Mouse (Mus musculus) myocyte (in vitro differentiated cells): ENCODE results near the gene Mboat2. TPM values are rescaled to one million over a fixed set of nuclear protein-coding genes. Genes with fewer than 3 reads are reported as not detected.

Source experiments
- H3K27me3 ChIP-seq: one replicate; pipeline ENCODE4 v1.6.1; 2011; ENCODE audit not compliant: control insufficient read depth, insufficient read depth, insufficient read length
- H3K36me3 ChIP-seq: one replicate; pipeline ENCODE4 v1.6.1; 2011; ENCODE audit not compliant: control insufficient read depth, insufficient read depth
- H3K4me2 ChIP-seq: one replicate; pipeline ENCODE4 v1.6.1; 2011; ENCODE audit warnings: low read depth, control low read depth
- H3K4me3 ChIP-seq: one replicate; pipeline ENCODE4 v1.5.1; 2011; ENCODE audit warnings: mild to moderate bottlenecking, control low read depth, moderate library complexity
- H3K79me2 ChIP-seq: one replicate; pipeline ENCODE4 v1.6.1; 2011; ENCODE audit not compliant: control insufficient read depth, insufficient read depth
- H3ac ChIP-seq: one replicate; pipeline ENCODE4 v1.6.1; 2011; ENCODE audit not compliant: control insufficient read depth, insufficient read length
- CEBPB ChIP-seq: IDR thresholded peaks from 2 replicates; pipeline ENCODE4 v1.6.1; 2011; ENCODE audit warnings: mild to moderate bottlenecking, moderate library complexity; ENCODE audit not compliant: poor library complexity, insufficient read depth, severe bottlenecking
- E2F4 ChIP-seq: IDR thresholded peaks from one replicate; pipeline ENCODE4 v1.6.1; 2011; ENCODE audit warnings: mild to moderate bottlenecking, control low read depth, moderate library complexity; ENCODE audit not compliant: insufficient read depth
- MAX ChIP-seq: IDR thresholded peaks from one replicate; pipeline ENCODE4 v1.6.1; 2011; ENCODE audit warnings: low read depth, mild to moderate bottlenecking, control low read depth
- MYOD1 ChIP-seq, 3 experiments: IDR thresholded peaks; one replicate each; pipeline ENCODE4 v1.6.1; 2011; ENCODE audit warnings: control low read depth in 2 of 3, low read depth in 2 of 3, mild to moderate bottlenecking in 2 of 3, moderate library complexity in 1 of 3; ENCODE audit not compliant: insufficient read length in 2 of 3, control insufficient read depth in 1 of 3
- MYOG ChIP-seq, 3 experiments: IDR thresholded peaks; one replicate each; pipeline ENCODE4 v1.6.1; 2011; ENCODE audit warnings: control low read depth in 2 of 3, low read depth in 2 of 3, mild to moderate bottlenecking in 2 of 3; ENCODE audit not compliant: insufficient read length in 2 of 3, control insufficient read depth in 1 of 3, insufficient read depth in 1 of 3
- POLR2A ChIP-seq: IDR thresholded peaks from one replicate; pipeline ENCODE4 v1.6.1; 2011; ENCODE audit warnings: low read depth, mild to moderate bottlenecking, control low read depth, moderate library complexity; ENCODE audit not compliant: insufficient read length
- POLR2AphosphoS2 ChIP-seq: IDR thresholded peaks from one replicate; pipeline ENCODE4 v1.6.1; 2011; ENCODE audit warnings: low read depth, control low read depth; ENCODE audit not compliant: insufficient read length
- REST ChIP-seq: IDR thresholded peaks from one replicate; pipeline ENCODE4 v1.6.1; 2011; ENCODE audit warnings: mild to moderate bottlenecking, control low read depth, moderate library complexity; ENCODE audit not compliant: insufficient read depth, insufficient read length
- SRF ChIP-seq: IDR thresholded peaks from one replicate; pipeline ENCODE4 v1.6.1; 2011; ENCODE audit warnings: low read depth; ENCODE audit not compliant: control insufficient read depth, insufficient read length
- TCF12 ChIP-seq: IDR thresholded peaks from one replicate; pipeline ENCODE4 v1.6.1; 2011; ENCODE audit warnings: mild to moderate bottlenecking, control low read depth; ENCODE audit not compliant: poor library complexity, insufficient read depth, severe bottlenecking
- TCF3 ChIP-seq: IDR thresholded peaks from one replicate; pipeline ENCODE4 v1.6.1; 2011; ENCODE audit warnings: low read depth, control low read depth; ENCODE audit not compliant: insufficient read length
- USF1 ChIP-seq: IDR thresholded peaks from one replicate; pipeline ENCODE4 v1.6.1; 2011; ENCODE audit warnings: low read depth, mild to moderate bottlenecking, control low read depth, moderate library complexity
- polyA plus RNA-seq: library from polyadenylated mRNA; unstranded; fragments of >200 nt; fragmentation: generic; extraction: Trizol; gene quantifications from one replicate; pipeline ENCODE4 v1.2.1, GENCODE M21; 2012; ENCODE audit warnings: missing spikeins

Mboat2 gene
- polyA plus RNA-seq, 1 experiment = 16.9 TPM

GRCm38 (mm10) chr12:24952147-24952546, 121.5 kb downstream of the Mboat2 start:
- no peak overlapping the region for H3K4me3 ChIP-seq
- no peak for TF ChIP-seq REST
- no peaks in the 10 kb centered on the region for H3K36me3 ChIP-seq
- no peak overlapping the region for H3ac ChIP-seq
- H3K79me2 ChIP-seq = no peaks in the 10 kb centered on the region
- H3K4me2 ChIP-seq = no peak overlapping the region
- H3K27me3 ChIP-seq = no peaks in the 10 kb centered on the region

- no peak overlapping the region for H3ac ChIP-seq
- no peaks in the 10 kb centered on the region for H3K27me3 ChIP-seq
- TF ChIP-seq E2F4 (no peak), SRF (no peak), MYOG (IDR thresholded peaks at IDR 0.05; ENCODE audit: control insufficient read depth in 1 of 3, insufficient read depth in 1 of 3, insufficient read length in 2 of 3, low read depth in 2 of 3) (no peak), USF1 (no peak), TCF12 (no peak), REST (no peak), TCF3 (no peak)
- H3K79me2 ChIP-seq = no peaks in the 10 kb centered on the region
- no peak overlapping the region for H3K4me2 ChIP-seq
- no peak overlapping the region for H3K4me3 ChIP-seq
- no peaks in the 10 kb centered on the region for H3K36me3 ChIP-seq
Measured at GRCm38 (mm10) chr12:24955137-24955536, 124.5 kb downstream of the Mboat2 start.

- no peaks in the 10 kb centered on the region for H3K27me3 ChIP-seq
Measured at GRCm38 (mm10) chr12:24958526-24958925, 127.8 kb downstream of the Mboat2 start.

GRCm38 (mm10) chr12:24961821-24962220, 131.1 kb downstream of the Mboat2 start:
- no peaks in the 10 kb centered on the region for H3K79me2 ChIP-seq
- H3ac ChIP-seq = no peak overlapping the region
- no peak overlapping the region for H3K4me2 ChIP-seq
- TF ChIP-seq MYOG (IDR thresholded peaks at IDR 0.05; ENCODE audit: control insufficient read depth in 1 of 3, insufficient read depth in 1 of 3, insufficient read length in 2 of 3, low read depth in 2 of 3) (no peak), TCF3 (no peak), SRF (no peak), USF1 (no peak), MAX (no peak), E2F4 (no peak), POLR2A (no peak), TCF12 (no peak), MYOD1 (IDR thresholded peaks at IDR 0.05; ENCODE audit: control insufficient read depth in 1 of 3, insufficient read length in 2 of 3, low read depth in 2 of 3) (no peak), REST (no peak), POLR2AphosphoS2 (no peak), CEBPB (no peak)
- H3K4me3 ChIP-seq = no peak overlapping the region
- no peaks in the 10 kb centered on the region for H3K36me3 ChIP-seq
- no peaks in the 10 kb centered on the region for H3K27me3 ChIP-seq

More at GRCm38 (mm10) chr12:24958526-24958925, 127.8 kb downstream of the Mboat2 start:
- Histone ChIP-seq H3ac (no peak overlapping the region), H3K79me2 (no peaks in the 10 kb centered on the region), H3K4me3 (no peak overlapping the region), H3K36me3 (no peaks in the 10 kb centered on the region), H3K4me2 (no peak overlapping the region)
- no peak for TF ChIP-seq REST
- no peak for TF ChIP-seq CEBPB
- TF ChIP-seq POLR2AphosphoS2 = no peak
- TF ChIP-seq POLR2A = no peak
- no peak for TF ChIP-seq MYOG (IDR thresholded peaks at IDR 0.05; ENCODE audit: control insufficient read depth in 1 of 3, insufficient read depth in 1 of 3, insufficient read length in 2 of 3, low read depth in 2 of 3)
- no peak for TF ChIP-seq TCF3

GRCm38 (mm10) chr12:24962362-24962967, 131.8 kb downstream of the Mboat2 start:
- Histone ChIP-seq H3K4me3 (no peak overlapping the region), H3K4me2 (no peak overlapping the region), H3K79me2 (no peaks in the 10 kb centered on the region), H3K36me3 (no peaks in the 10 kb centered on the region), H3K27me3 (no peaks in the 10 kb centered on the region), H3ac (no peak overlapping the region)
- TF ChIP-seq SRF (no peak), MYOD1 (IDR thresholded peaks at IDR 0.05; ENCODE audit: control insufficient read depth in 1 of 3, insufficient read length in 2 of 3, low read depth in 2 of 3) (no peak), MYOG (IDR thresholded peaks at IDR 0.05; ENCODE audit: control insufficient read depth in 1 of 3, insufficient read depth in 1 of 3, insufficient read length in 2 of 3, low read depth in 2 of 3) (no peak), TCF12 (no peak), POLR2AphosphoS2 (no peak), MAX (no peak), POLR2A (no peak), TCF3 (no peak), USF1 (no peak), REST (no peak), CEBPB (no peak), E2F4 (no peak)
